Mouse (Mus musculus) fat pad, adult 2 months (tissue): ENCODE results near the gene Fgd5.
"Not testable (repeated sequence)": the region's sequence is repeated elsewhere in the genome, so short reads cannot be mapped to it uniquely, and the experiment has no call there.

Source experiments
- DNase-seq: peaks from one replicate; pipeline ENCODE4 v3.0.0-alpha.2; 2011; ENCODE audit warnings: low read depth, low spot score; ENCODE audit errors: extremely low read depth

Gene Fgd5

GRCm38 (mm10) chr6:91978371-91979300 lies at the start of gene Fgd5:
TSS of gene Fgd5 (plus strand) at chr6:91978878.
- no peak for DNase-seq

- no peak for DNase-seq
Measured at GRCm38 (mm10) chr6:91931231-91931630, 47.4 kb upstream of the Fgd5 start.

- DNase-seq, result no peak
Measured at GRCm38 (mm10) chr6:91938491-91938890, 40.2 kb upstream of the Fgd5 start.

- no peak for DNase-seq
Measured at GRCm38 (mm10) chr6:91948426-91948825, 30.3 kb upstream of the Fgd5 start.

GRCm38 (mm10) chr6:91958015-91958414 lies 20.7 kb upstream of the Fgd5 start:
- not testable (repeated sequence) for DNase-seq

GRCm38 (mm10) chr6:91960028-91960811 lies 18.5 kb upstream of the Fgd5 start:
- no peak for DNase-seq

GRCm38 (mm10) chr6:91963429-91963828 lies 15.2 kb upstream of the Fgd5 start:
- no peak for DNase-seq

GRCm38 (mm10) chr6:91965060-91965459 lies 13.6 kb upstream of the Fgd5 start:
- DNase-seq, result no peak

- DNase-seq, result no peak
Measured at GRCm38 (mm10) chr6:91966006-91966405, 12.7 kb upstream of the Fgd5 start.

GRCm38 (mm10) chr6:91972201-91972646 lies 6.5 kb upstream of the Fgd5 start:
- DNase-seq, result no peak

GRCm38 (mm10) chr6:91973972-91974371 lies 4.7 kb upstream of the Fgd5 start:
- no peak for DNase-seq

- no peak for DNase-seq
Measured at GRCm38 (mm10) chr6:91979301-91979996, 771 bp downstream of the Fgd5 start.

GRCm38 (mm10) chr6:91980011-91980410 lies 1.3 kb downstream of the Fgd5 start:
- no peak for DNase-seq

- no peak for DNase-seq
Measured at GRCm38 (mm10) chr6:91990101-91990500, 11.4 kb downstream of the Fgd5 start.

GRCm38 (mm10) chr6:91992823-91993222 lies 14.1 kb downstream of the Fgd5 start:
- DNase-seq, result no peak

- no peak for DNase-seq
Measured at GRCm38 (mm10) chr6:91993795-91994505, 15.3 kb downstream of the Fgd5 start.

- no peak for DNase-seq
Measured at GRCm38 (mm10) chr6:91996072-91996471, 17.4 kb downstream of the Fgd5 start.

GRCm38 (mm10) chr6:92002558-92003285 lies 24.0 kb downstream of the Fgd5 start:
- no peak for DNase-seq

- no peak for DNase-seq
Measured at GRCm38 (mm10) chr6:92003646-92004045, 25.0 kb downstream of the Fgd5 start.
